ENCODE assay signal across 8 mouse cellular contexts in the genomic region with DNA sequence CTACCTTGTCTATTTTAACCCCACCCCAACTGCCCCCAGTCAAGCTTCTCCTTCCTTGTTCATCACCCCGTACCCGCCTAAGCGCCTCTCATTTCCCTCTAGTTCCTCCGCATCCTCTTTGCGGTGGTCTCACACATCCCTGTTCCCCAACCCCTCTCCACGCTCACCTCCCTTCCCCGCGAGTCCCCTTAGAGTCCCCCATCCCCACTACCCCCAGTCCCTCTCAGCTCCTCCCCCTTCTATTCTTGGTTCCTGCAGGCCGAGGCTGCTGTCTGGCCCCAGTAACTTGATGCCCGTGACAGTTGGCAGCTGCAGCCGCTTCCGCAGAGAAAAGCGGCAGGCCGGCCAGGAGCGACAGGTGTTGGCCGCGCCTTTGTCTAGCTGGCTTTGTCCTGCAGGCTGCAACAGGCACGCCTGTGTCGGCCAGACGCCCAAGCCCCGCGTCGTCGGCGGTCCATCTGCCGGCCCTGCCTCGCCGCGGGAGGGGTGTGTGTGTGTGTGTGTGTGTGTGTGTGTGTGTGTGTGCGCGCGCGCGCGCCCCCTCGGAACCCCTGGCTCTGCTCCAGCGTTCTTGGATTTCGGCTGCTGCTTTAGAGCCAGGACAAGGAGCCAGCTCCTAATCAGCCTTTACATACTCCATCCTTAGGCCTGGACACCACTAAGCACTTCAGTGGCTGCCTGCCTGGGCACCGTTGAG. TPM values are rescaled to one million over a fixed set of nuclear protein-coding genes. Genes with fewer than 3 reads are reported as not detected.
DNase-seq lines count a peak whose midpoint lies in the region; ATAC-seq and TF ChIP-seq lines count a peak whose summit lies in the region.

Gene Hes6, minus strand, starts transcription at position 141 of the 697 bp plus-strand sequence.

- H3K4me3 ChIP-seq in E14TG2a.4 (replicated peaks; ENCODE audit: low read length): peak within 1 kb of the TSS; percentile 86
- peak within 1 kb of the TSS; percentile 84 for H3K4me3 ChIP-seq in forebrain, embryonic 13.5 days
- H3K4me3 ChIP-seq in lung, embryonic 15.5 days: peak within 1 kb of the TSS; percentile 66
- peak within 1 kb of the TSS; percentile 82 for H3K4me3 ChIP-seq in olfactory bulb, adult 2 months (ENCODE audit: insufficient read depth, low read depth, low read length)

- peak; percentile 52 for DNase-seq in brain, embryonic 18.5 days (ENCODE audit: low read depth, low spot score)
- peak; percentile 67 for DNase-seq in heart, postnatal 25 days (ENCODE audit: low spot score)
- DNase-seq in layer of hippocampus, adult 18-20 months (ENCODE audit: low spot score in 2 of 2): peak; percentile 37 to 62
- DNase-seq in thymus, postnatal 14 days: peak; percentile 64

- intact Hi-C loops in heart, postnatal 25 days (cut with DNase I): no loop called here

- H3K4me2 ChIP-seq in forebrain, embryonic 13.5 days: peak within 1 kb of the TSS; percentile 92
- H3K4me2 ChIP-seq in lung, embryonic 15.5 days: peak within 1 kb of the TSS; percentile 95

- peaks cover 32% of the 10 kb centered on the region for H3K4me1 ChIP-seq in E14TG2a.4 (replicated peaks; ENCODE audit: low read depth, low read length)
- H3K4me1 ChIP-seq in forebrain, embryonic 13.5 days: peaks cover 50% of the 10 kb centered on the region
- peaks cover 34% of the 10 kb centered on the region for H3K4me1 ChIP-seq in lung, embryonic 15.5 days
- H3K4me1 ChIP-seq in olfactory bulb, adult 2 months (ENCODE audit: control insufficient read depth, insufficient read depth, low read length): peaks cover 23% of the 10 kb centered on the region

- no peak for TF ChIP-seq POLR2A in olfactory bulb, adult 2 months (IDR thresholded peaks at IDR 0.05; ENCODE audit: insufficient read depth, low read depth, low read length)

- H3K9me3 ChIP-seq in E14TG2a.4 (ENCODE audit: low read length): no peaks in the 10 kb centered on the region
- no peaks in the 10 kb centered on the region for H3K9me3 ChIP-seq in forebrain, embryonic 13.5 days (replicated peaks)
- H3K9me3 ChIP-seq in lung, embryonic 15.5 days: no peaks in the 10 kb centered on the region

- TF ChIP-seq CTCF in E14TG2a.4 (conservative IDR thresholded peaks at IDR 0.05; ENCODE audit: low read length): no peak
- no peak for TF ChIP-seq CTCF in olfactory bulb, adult 2 months (IDR thresholded peaks at IDR 0.05; ENCODE audit: insufficient read depth, low read depth, low read length)

- under 1% methylated on average over 25 of the region's 39 CpGs for WGBS in forebrain, embryonic 13.5 days
- under 1% methylated on average over 36 of the region's 39 CpGs for WGBS in lung, embryonic 15.5 days
- WGBS in olfactory bulb, adult 2 months: 5% methylated on average over 39 of the region's 39 CpGs

- peak within 1 kb of the TSS; percentile 95 for H3K9ac ChIP-seq in forebrain, embryonic 13.5 days
- peak within 1 kb of the TSS; percentile 68 for H3K9ac ChIP-seq in lung, embryonic 15.5 days

- H3K36me3 ChIP-seq in E14TG2a.4 (ENCODE audit: insufficient read depth, low read length): peaks cover 20% of the 10 kb centered on the region
- peaks cover 26% of the 10 kb centered on the region for H3K36me3 ChIP-seq in forebrain, embryonic 13.5 days (ENCODE audit: poor library complexity, severe bottlenecking)
- H3K36me3 ChIP-seq in lung, embryonic 15.5 days: peaks cover 18% of the 10 kb centered on the region

- peak within 1 kb of the TSS; percentile 99 for H3K27ac ChIP-seq in forebrain, embryonic 13.5 days
- H3K27ac ChIP-seq in lung, embryonic 15.5 days: peak within 1 kb of the TSS; percentile 93
- H3K27ac ChIP-seq in olfactory bulb, adult 2 months (ENCODE audit: insufficient read depth, low read depth, low read length): 0 out of 2 replicates have a peak within 1 kb of the TSS, but pooled peaks have one; percentile 7

- peak; percentile 78 for ATAC-seq in forebrain, embryonic 13.5 days
- peak; percentile 50 for ATAC-seq in lung, embryonic 15.5 days (ENCODE audit: borderline replicate concordance, extremely low read depth, low FRiP score, low TSS enrichment)

- peaks cover 58% of the 10 kb centered on the region for H3K27me3 ChIP-seq in E14TG2a.4 (ENCODE audit: insufficient read depth, low read length)
- no peaks in the 10 kb centered on the region for H3K27me3 ChIP-seq in forebrain, embryonic 13.5 days
- H3K27me3 ChIP-seq in lung, embryonic 15.5 days: no peaks in the 10 kb centered on the region

RNA-seq across cellular contexts. Expression of gene Hes6, which starts in this region (rescaled TPM):
- polyA plus RNA-seq in forebrain, embryonic 13.5 days (2015; fragmentation: Nextera tagmentation; extraction: Ambion mirVana): 314 and 322 TPM in 2 replicates
- 10 to 100 TPM; 16.6 to 18.3 TPM for total RNA-seq in heart, postnatal 25 days (2021)
- total RNA-seq in layer of hippocampus, adult 18-20 months (2021): 10 to 100 TPM; 13.1 to 16.4 TPM
- polyA plus RNA-seq in lung, embryonic 15.5 days (2015; fragmentation: Nextera tagmentation; extraction: Ambion mirVana): 85.4 and 91.3 TPM in 2 replicates
- not detected in 2 replicates for polyA plus RNA-seq in olfactory bulb, adult 2 months (2012; ENCODE audit: insufficient read depth, insufficient read length, low replicate concordance, missing spikeins)

Comparison
In these comparisons a context has a peak if more than half of its experiments do, and no peak if none do; other contexts are left out.
1. Peak in every context shown above with its lines: DNase-seq, ATAC-seq, H3K4me3 ChIP-seq and H3K27ac ChIP-seq.
2. H3K27ac ChIP-seq: peak in every context shown above with its lines; median percentile 99 in forebrain, embryonic 13.5 days; 93 in lung, embryonic 15.5 days; 7 in olfactory bulb, adult 2 months.